Mouse (Mus musculus): Measurements from ENCODE around the gene Sorbs2.

DNA sequence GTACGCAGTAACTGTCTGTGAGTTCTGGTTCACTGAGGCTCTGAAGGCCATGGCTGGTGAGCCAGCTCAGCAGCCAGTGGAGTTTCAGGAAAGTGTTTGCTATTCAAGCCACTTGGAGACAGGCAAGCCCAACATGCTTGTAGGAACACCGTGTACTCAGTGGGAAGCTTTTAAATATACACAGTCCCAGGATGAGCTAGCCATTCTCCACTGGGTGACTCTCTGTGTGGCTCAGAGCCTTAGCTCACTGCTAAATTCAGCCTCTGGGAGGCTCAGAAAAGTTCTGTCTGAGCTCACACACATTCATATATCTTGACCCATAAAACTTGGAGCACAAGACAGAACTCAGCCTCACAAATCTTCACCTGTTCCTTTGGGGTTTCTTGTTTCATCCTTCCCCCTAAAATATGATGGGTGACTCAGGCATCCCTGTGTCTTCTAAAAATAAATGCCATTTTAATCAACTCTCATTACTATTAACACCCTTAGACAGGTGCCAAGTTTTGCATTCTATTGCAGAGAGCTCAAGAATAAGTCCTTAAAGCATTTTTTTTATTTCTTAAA lies 322.5 kb downstream of the Sorbs2 start:
- no peak for TF ChIP-seq CTCF (IDR thresholded peaks at IDR 0.05; ENCODE audit: low read depth, low read length)
- no peak for TF ChIP-seq POLR2A (IDR thresholded peaks at IDR 0.05; ENCODE audit: borderline replicate concordance, low read depth, low read length)

Data from bone marrow macrophage, adult 2 months (primary cell).